Mouse (Mus musculus) 3134 (cell line): ENCODE results near the gene Crybg1.

ENCODE experiments used
- DNase-seq: peaks from one replicate; pipeline ENCODE4 v3.0.0-alpha.2; 2011; ENCODE audit warnings: low spot score; ENCODE audit not compliant: insufficient read length; ENCODE audit errors: extremely low read depth

The Crybg1 gene

DNA sequence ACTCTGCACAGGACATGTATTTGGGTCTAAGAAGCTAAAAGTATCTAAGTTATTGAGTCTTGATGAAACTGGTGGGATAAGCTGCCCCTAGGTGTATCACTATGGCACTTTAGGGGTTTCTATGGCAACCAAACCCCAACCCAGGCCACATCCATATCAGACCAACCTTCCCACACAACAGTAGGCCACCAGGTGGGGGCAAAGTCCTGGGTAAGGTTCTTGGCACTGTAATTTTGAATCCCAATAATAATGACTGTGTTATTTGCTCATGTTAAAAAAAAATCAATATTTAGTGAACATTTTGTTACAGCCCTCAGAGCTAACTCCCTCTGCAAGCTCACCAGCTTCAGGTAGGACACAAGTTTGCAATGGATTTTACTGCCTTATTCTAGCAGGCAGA, 38.2 kb downstream of the Crybg1 start:
- no peak for DNase-seq

DNA sequence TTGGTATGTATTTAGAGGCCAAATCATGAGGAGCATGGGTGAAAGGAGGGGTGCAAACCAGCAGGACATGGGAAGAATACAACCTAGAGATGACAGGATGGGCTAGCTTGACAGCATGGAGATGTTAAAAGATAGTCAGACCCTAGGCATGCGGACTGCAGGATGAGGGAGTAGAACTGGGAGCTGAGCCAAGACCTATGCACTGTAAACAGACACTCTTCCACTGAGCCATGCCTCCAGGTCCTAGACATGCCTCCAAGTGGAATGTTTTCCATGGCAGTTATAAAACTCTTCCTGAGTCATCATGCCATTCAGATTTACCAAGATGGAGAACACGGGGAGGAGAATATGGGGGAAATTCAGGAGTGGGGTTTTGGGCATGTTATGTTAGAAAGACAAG, 53.9 kb downstream of the Crybg1 start:
- DNase-seq: peak; percentile 61

DNA sequence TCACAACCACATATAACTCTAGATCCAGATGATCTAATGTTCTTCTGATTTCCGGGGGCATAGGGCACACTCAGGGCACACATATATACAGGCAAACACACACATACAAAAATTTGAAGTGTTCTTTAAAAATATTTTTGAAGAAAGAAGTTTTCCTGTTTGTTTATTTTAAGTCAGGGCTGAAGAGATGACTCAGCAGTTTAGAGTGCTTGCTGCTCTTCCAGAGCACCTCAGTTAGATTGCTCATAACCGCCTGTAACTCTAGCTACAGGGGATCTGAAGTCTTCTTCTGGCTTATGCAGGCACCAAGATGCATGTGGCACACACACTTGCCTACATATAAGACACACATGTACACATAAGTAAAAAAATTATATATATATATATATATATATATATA, 56.9 kb downstream of the Crybg1 start:
- DNase-seq: no peak

DNA sequence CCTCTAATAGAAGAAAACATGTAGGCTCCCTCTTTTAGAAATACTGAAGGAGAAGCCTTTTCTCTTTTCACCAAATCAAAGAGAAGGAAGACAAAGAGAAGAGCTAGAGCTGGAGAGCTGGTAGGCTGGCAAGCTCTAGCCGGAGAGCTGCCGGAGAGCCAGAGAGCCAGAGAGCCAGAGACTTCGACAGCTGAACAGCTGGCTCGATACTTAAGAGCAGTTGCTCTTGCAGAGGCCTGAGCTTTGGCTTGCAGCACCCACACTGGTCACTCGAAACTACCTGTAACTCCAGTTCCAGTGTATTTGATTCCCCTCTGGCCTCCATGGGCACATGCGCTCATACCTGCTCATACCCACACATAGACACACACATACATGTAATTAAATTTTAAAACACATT, 68.3 kb downstream of the Crybg1 start:
- DNase-seq: no peak

DNA sequence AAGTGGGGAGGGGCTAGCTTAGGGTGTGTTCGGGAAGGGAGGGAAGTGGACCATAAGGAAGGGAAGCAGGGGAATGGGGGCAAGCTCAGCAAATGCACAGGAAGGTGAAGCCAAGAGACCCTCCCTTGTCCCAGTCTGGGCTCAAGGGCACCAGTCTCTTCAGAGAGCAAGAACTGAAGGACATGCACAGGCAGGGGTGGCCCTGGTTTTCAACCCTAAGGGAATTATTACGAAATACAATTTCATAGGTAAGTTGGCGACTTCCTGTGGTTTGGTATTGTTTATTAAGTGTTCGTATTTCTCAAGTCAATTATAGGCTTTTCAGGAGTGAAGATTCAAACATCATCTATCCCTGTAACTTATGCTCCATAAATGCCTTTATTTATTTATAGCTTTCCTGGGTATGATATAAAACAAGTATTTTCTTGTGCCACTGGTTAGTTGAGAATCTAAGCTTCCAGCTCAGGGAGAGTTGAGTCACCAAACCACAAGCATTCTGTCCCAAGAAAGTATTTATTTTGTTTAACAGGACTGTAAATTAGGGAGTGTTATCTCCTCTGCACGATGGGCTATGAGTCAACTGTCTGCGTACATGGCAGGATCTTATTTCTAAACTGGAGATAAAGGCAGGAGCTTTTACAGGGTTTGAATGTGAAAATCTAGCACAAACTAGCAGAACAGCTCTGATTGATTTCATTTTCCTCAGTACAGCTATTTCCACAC, 69.7 kb downstream of the Crybg1 start:
- peak; percentile 71 for DNase-seq

- peak; percentile 39 for DNase-seq
Measured at GRCm38 (mm10) chr10:44071095-44071494, 77.6 kb downstream of the Crybg1 start.

GRCm38 (mm10) chr10:44069131-44069530, 79.5 kb downstream of the Crybg1 start:
- DNase-seq: no peak

DNA sequence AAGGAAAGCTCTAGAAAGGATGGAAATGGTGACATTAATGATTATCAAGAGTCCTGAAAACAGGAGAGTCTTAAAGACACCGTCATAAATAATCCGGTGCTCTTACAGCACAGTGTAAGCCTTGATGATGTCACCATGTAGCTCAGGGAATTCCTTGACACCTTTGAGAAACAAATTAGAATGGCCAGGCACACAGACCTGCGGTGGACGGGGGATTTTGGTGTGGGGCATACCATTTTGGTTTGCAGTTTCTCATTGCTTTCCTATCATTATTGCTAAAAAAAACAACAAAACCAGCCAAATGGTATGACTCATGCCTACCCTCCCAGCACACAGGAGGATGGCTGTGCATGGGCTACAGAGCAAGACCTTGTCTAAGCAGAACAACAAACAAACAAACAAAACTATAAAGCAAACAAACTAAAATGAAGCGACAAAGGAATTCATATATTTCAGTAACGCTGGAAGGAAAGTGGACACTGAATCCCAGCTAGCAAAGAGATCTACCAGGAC, 82.7 kb downstream of the Crybg1 start:
- peak; percentile 29 for DNase-seq

- DNase-seq: no peak
Measured at GRCm38 (mm10) chr10:44062981-44063380, 85.7 kb downstream of the Crybg1 start.

DNA sequence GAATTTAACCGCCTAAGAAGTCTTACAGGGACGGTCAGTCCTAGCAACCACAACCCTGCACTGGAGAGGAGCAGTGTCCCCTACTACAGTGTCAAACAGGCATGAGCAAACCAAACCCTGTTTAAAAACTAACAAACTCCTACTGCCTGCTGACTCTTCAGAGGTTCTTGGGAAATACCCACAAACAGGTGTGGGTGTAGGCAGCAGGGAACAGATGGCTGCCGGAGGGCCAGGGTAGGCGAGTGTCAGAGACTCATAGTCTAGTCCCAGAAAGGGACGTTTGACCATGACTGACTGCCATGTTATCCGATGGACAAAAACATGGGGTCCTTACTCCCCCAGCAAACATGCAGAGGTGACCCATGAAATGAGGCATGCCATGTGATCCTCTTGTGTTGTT, 97.7 kb downstream of the Crybg1 start:
- DNase-seq: no peak

DNA sequence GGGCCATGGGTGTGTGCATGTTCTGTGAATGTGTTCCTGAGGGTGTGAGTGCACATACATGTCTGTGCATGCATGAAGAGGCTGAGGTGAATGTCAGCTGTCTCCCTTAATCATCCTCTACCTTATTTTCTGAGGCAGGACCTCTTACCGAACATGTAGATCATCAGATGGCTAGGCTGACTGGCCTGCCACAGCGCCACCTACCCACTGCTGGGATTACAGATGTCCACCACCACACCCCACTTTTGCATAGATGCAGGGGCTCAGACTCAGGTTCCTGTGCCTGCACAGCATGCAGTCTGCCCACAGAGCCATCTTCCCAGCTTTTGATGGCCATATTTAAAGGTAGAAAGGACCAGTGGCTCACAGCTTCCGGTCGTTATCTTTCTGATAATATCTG, 103.9 kb downstream of the Crybg1 start:
- no peak for DNase-seq

- DNase-seq: peak; percentile 32
Measured at GRCm38 (mm10) chr10:44043630-44044029, 105.0 kb downstream of the Crybg1 start.

DNA sequence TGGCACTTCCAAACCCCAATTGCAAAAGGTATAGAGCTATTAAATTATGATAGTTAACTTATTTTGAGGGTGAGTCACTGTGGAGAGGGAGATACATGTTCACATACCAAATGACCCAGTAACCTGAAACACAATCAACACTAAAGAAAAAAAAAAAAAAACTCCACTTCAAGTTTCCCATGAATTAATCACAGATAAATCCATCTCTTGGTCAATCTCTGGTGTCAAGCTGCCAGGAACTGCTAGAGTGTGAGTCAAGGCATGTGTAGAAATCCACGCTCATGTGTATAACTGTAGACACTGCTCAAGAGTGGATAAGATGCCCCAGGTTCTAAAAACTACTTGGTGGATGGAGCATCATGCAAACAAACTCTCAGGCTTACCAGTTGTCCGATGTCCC, 109.5 kb downstream of the Crybg1 start:
- no peak for DNase-seq

DNA sequence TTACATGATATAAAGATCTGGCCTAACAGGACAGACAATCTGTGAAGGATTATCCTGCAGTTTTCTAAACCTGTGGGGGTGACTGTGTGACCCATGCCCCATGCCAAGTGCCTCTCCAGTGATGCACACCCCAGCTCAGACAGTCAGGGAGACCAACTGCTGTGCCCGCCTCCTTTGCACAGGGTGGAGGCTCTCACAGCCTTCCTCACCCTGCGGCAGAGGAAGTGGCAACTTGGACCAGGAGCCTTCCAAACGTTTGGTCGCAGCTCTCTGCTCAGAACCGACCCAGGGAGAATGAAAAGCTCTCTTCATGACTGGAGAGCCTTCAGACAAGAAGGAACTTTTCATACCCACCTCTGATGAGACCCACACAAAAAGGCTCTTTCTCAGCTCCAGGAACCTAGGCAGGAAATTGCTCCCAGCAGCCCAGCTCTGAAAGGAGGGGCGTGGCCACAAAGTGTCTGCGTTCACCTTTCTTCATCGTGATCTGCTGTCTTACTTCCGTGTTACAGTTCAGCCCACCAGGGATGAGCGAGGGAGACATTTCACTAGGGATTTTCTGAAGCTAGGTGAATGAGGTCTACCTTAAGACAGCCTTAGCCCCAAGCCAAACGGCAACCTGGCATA, 110.6 kb downstream of the Crybg1 start:
- DNase-seq: peak; percentile 45

DNA sequence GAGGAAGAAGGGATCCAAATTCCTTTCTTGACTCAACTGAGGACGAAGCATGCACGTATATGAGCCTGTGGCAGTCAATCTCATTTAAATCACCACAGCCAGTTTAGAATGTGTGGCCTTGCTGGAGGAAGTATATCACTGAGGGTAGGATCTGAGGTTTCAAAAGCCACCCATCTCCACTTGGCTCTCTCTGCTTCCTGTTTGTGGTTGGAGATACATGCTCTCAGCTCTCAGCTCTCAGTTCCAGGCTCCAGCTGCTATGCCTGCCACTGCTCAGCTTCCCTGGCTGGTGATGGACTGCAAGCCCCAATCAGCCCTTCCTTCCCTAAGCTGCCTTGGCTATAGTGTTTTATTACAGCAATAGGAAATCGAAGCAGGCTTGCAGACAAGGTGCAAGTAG, 119.1 kb downstream of the Crybg1 start:
- DNase-seq: no peak

GRCm38 (mm10) chr10:44027226-44027625, 121.4 kb downstream of the Crybg1 start:
- DNase-seq: no peak

GRCm38 (mm10) chr10:44026105-44026504, 122.5 kb downstream of the Crybg1 start:
- DNase-seq: peak; percentile 40

- no peak for DNase-seq
Measured at GRCm38 (mm10) chr10:44024705-44025104, 123.9 kb downstream of the Crybg1 start.

GRCm38 (mm10) chr10:44020141-44020540, 128.5 kb downstream of the Crybg1 start:
- DNase-seq: no peak

GRCm38 (mm10) chr10:44018562-44018961, 130.1 kb downstream of the Crybg1 start:
- DNase-seq: no peak

GRCm38 (mm10) chr10:44015631-44016030, 133.0 kb downstream of the Crybg1 start:
- DNase-seq: no peak

GRCm38 (mm10) chr10:44013885-44014284, 134.8 kb downstream of the Crybg1 start:
- no peak for DNase-seq
